Mouse (Mus musculus) CH12.LX (cell line): ENCODE measurements around the gene Cpsf6. TPM values are rescaled to one million over a fixed set of nuclear protein-coding genes. Genes with fewer than 3 reads are reported as not detected.

Source experiments
- DNase-seq: peaks from one replicate; pipeline ENCODE4 v3.0.0-alpha.2; 2013; ENCODE audit errors: extremely low read depth
- H3K27ac ChIP-seq: 2 replicates; pipeline ENCODE4 v1.5.1; 2012; ENCODE audit warnings: low read depth, mild to moderate bottlenecking, control low read depth, moderate library complexity; ENCODE audit not compliant: insufficient read depth
- H3K27me3 ChIP-seq: replicated peaks from 2 replicates; pipeline ENCODE3; 2012; ENCODE audit warnings: inconsistent platforms
- H3K36me3 ChIP-seq, 2 experiments: replicated peaks in 1 of 2; 2 replicates each; pipeline versions ENCODE3 to v1.6.1; 2012; ENCODE audit warnings: inconsistent platforms in 1 of 2, low read length in 1 of 2, mild to moderate bottlenecking in 1 of 2, mixed read lengths in 1 of 2, moderate library complexity in 1 of 2; ENCODE audit not compliant: control insufficient read depth in 1 of 2, insufficient read depth in 1 of 2
- H3K4me1 ChIP-seq, 2 experiments: 2 replicates each; pipeline ENCODE4 v1.6.1; 2012; ENCODE audit warnings: inconsistent platforms in 1 of 2, moderate library complexity in 1 of 2; ENCODE audit not compliant: insufficient read depth in 2 of 2, control insufficient read depth in 1 of 2
- H3K4me2 ChIP-seq: 2 replicates; pipeline ENCODE4 v1.6.1; 2012; ENCODE audit warnings: low read depth, mild to moderate bottlenecking, control low read depth; ENCODE audit not compliant: poor library complexity, insufficient read depth, severe bottlenecking
- H3K4me3 ChIP-seq, 3 experiments: fragments of 150-350 bp in 1 of 3; sonication (generic) in 1 of 3; replicated peaks in 1 of 3; 2 replicates each; pipeline versions ENCODE3 to v1.5.1; 2011 to 2012; ENCODE audit warnings: low read depth in 2 of 3, low read length in 2 of 3, mild to moderate bottlenecking in 2 of 3, moderate library complexity in 2 of 3, control low read depth in 1 of 3, improper control_type of control experiment in 1 of 3, inconsistent platforms in 1 of 3, mixed read lengths in 1 of 3; ENCODE audit not compliant: poor library complexity in 1 of 3
- H3K79me2 ChIP-seq: replicated peaks from 2 replicates; pipeline ENCODE4 v1.6.1; 2012; ENCODE audit warnings: mild to moderate bottlenecking, moderate library complexity; ENCODE audit not compliant: control insufficient read depth, poor library complexity, insufficient read depth, severe bottlenecking; ENCODE audit errors: extremely low read depth
- H3K9ac ChIP-seq: 2 replicates; pipeline ENCODE4 v1.6.1; 2012; ENCODE audit warnings: low read depth, mild to moderate bottlenecking, control low read depth, moderate library complexity; ENCODE audit not compliant: insufficient read depth
- H3K9me3 ChIP-seq: replicated peaks from 2 replicates; pipeline ENCODE3; 2012; ENCODE audit warnings: low read length, inconsistent platforms, mixed read lengths
- BHLHE40 ChIP-seq: IDR thresholded peaks from 2 replicates; pipeline ENCODE4 v1.6.1; 2011; ENCODE audit warnings: mild to moderate bottlenecking, low read depth, low read length, improper control_type of control experiment
- CHD2 ChIP-seq: IDR thresholded peaks from 2 replicates; pipeline ENCODE4 v1.6.1; 2011; ENCODE audit warnings: low read length, improper control_type of control experiment
- E2F4 ChIP-seq: IDR thresholded peaks from 2 replicates; pipeline ENCODE4 v1.6.1; 2011; ENCODE audit warnings: low read depth, low read length, improper control_type of control experiment; ENCODE audit not compliant: insufficient replicate concordance
- ELF1 ChIP-seq: IDR thresholded peaks from 2 replicates; pipeline ENCODE4 v1.6.1; 2014; ENCODE audit warnings: low read depth, mild to moderate bottlenecking, inconsistent platforms, low read length, improper control_type of control experiment
- EP300 ChIP-seq: IDR thresholded peaks from 2 replicates; pipeline ENCODE4 v1.6.1; 2011; ENCODE audit warnings: low read length, improper control_type of control experiment
- ETS1 ChIP-seq: conservative IDR thresholded peaks from 2 replicates; pipeline ENCODE4 v1.6.1; 2012; ENCODE audit warnings: low read depth, mild to moderate bottlenecking, inconsistent platforms, low read length, improper control_type of control experiment, moderate library complexity
- GABPA ChIP-seq: IDR thresholded peaks from 2 replicates; pipeline ENCODE4 v1.6.1; 2012; ENCODE audit warnings: low read depth, low read length, improper control_type of control experiment, inconsistent platforms; ENCODE audit not compliant: insufficient replicate concordance
- IRF4 ChIP-seq: IDR thresholded peaks from 2 replicates; pipeline ENCODE4 v1.6.1; 2014; ENCODE audit warnings: low read depth, mild to moderate bottlenecking, inconsistent platforms, low read length, improper control_type of control experiment
- JUN ChIP-seq: IDR thresholded peaks from 2 replicates; pipeline ENCODE4 v1.6.1; 2011; ENCODE audit warnings: low read depth, mild to moderate bottlenecking, low read length, improper control_type of control experiment, moderate library complexity; ENCODE audit not compliant: insufficient read depth
- KAT2A ChIP-seq: IDR thresholded peaks from 2 replicates; pipeline ENCODE4 v1.6.1; 2012; ENCODE audit warnings: low read length, improper control_type of control experiment, inconsistent platforms; ENCODE audit not compliant: insufficient replicate concordance
- MAFK ChIP-seq: IDR thresholded peaks from 2 replicates; pipeline ENCODE4 v1.6.1; 2011; ENCODE audit warnings: low read length, improper control_type of control experiment; ENCODE audit not compliant: insufficient replicate concordance
- MAX ChIP-seq: IDR thresholded peaks from 2 replicates; pipeline ENCODE4 v1.6.1; 2011; ENCODE audit warnings: low read length, improper control_type of control experiment
- MAZ ChIP-seq: IDR thresholded peaks from 2 replicates; pipeline ENCODE4 v1.6.1; 2012; ENCODE audit warnings: low read depth, mild to moderate bottlenecking, inconsistent platforms, low read length, improper control_type of control experiment, moderate library complexity
- MEF2A ChIP-seq: IDR thresholded peaks from 2 replicates; pipeline ENCODE4 v1.6.1; 2014; ENCODE audit warnings: low read depth, mild to moderate bottlenecking, inconsistent platforms, low read length, improper control_type of control experiment, borderline replicate concordance
- MXI1 ChIP-seq: IDR thresholded peaks from 2 replicates; pipeline ENCODE4 v1.6.1; 2011; ENCODE audit warnings: mild to moderate bottlenecking, low read depth, low read length, improper control_type of control experiment
- PAX5 ChIP-seq: IDR thresholded peaks from 2 replicates; pipeline ENCODE4 v1.6.1; 2012; ENCODE audit warnings: low read length, inconsistent platforms, mixed read lengths
- POLR2A ChIP-seq: IDR thresholded peaks from 2 replicates; pipeline ENCODE4 v1.6.1; 2011; ENCODE audit warnings: low read depth, mild to moderate bottlenecking, improper control_type of control experiment, low read length
- RAD21 ChIP-seq: IDR thresholded peaks from 2 replicates; pipeline ENCODE4 v1.6.1; 2011; ENCODE audit warnings: low read depth, mild to moderate bottlenecking, low read length, improper control_type of control experiment, moderate library complexity
- RCOR1 ChIP-seq: conservative IDR thresholded peaks from 2 replicates; pipeline ENCODE4 v1.6.1; 2012; ENCODE audit warnings: low read depth, mild to moderate bottlenecking, inconsistent platforms, low read length, improper control_type of control experiment
- SIN3A ChIP-seq: IDR thresholded peaks from 2 replicates; pipeline ENCODE4 v1.6.1; 2012; ENCODE audit warnings: low read length, improper control_type of control experiment, inconsistent platforms
- SMC3 ChIP-seq: IDR thresholded peaks from 2 replicates; pipeline ENCODE4 v1.6.1; 2011; ENCODE audit warnings: low read depth, low read length, improper control_type of control experiment
- TBP ChIP-seq: conservative IDR thresholded peaks from 2 replicates; pipeline ENCODE4 v1.6.1; 2011; ENCODE audit warnings: low read depth, low read length, improper control_type of control experiment
- USF1 ChIP-seq: IDR thresholded peaks from 2 replicates; pipeline ENCODE4 v1.6.1; 2014; ENCODE audit warnings: low read depth, mild to moderate bottlenecking, inconsistent platforms, low read length, improper control_type of control experiment
- USF2 ChIP-seq: conservative IDR thresholded peaks from 2 replicates; pipeline ENCODE4 v1.6.1; 2011; ENCODE audit warnings: low read depth, low read length, improper control_type of control experiment
- ZMIZ1 ChIP-seq: IDR thresholded peaks from 2 replicates; pipeline ENCODE4 v1.6.1; 2012; ENCODE audit warnings: low read depth, mild to moderate bottlenecking, inconsistent platforms, low read length, improper control_type of control experiment
- ZNF384 ChIP-seq: IDR thresholded peaks from 2 replicates; pipeline ENCODE4 v1.6.1; 2012; ENCODE audit warnings: low read depth, low read length, improper control_type of control experiment, inconsistent platforms
- dilution Hi-C: fragments of 300-500 bp; cut with MboI; formaldehyde crosslinking; loops from 2 replicates; pipeline ENCODE4 v1.14.3; 2020; ENCODE audit warnings: low sequenced_read_pairs; ENCODE audit not compliant: extremely low pct_unique_long_range_greater_than_20kb, extremely low pct_ligation_motif_present
- in situ Hi-C: fragments of 300-500 bp; cut with MboI; formaldehyde crosslinking; loops from 3 replicates; pipeline ENCODE4 v1.14.3; 2019; ENCODE audit warnings: low sequenced_read_pairs, low pct_ligation_motif_present, low pct_unique_long_range_greater_than_20kb, mixed read lengths
- polyA plus RNA-seq: library from polyadenylated mRNA; unstranded; fragments of >175 nt; gene quantifications from 2 replicates; pipeline ENCODE4 v1.2.1, GENCODE M21; 2012; ENCODE audit warnings: low read depth; ENCODE audit not compliant: insufficient read length
- total RNA-seq, 2 experiments: library from RNA; depleted of rRNA; stranded (reverse); fragments of 300-350 nt in 1 of 2; fragments of >200 nt in 1 of 2; gene quantifications; 2 replicates each; pipeline ENCODE4 v1.2.3; 2012 to 2014

Gene Cpsf6
- total and polyA plus RNA-seq, 3 experiments, result 87.6 to 114 (median 99.5) TPM

DNA sequence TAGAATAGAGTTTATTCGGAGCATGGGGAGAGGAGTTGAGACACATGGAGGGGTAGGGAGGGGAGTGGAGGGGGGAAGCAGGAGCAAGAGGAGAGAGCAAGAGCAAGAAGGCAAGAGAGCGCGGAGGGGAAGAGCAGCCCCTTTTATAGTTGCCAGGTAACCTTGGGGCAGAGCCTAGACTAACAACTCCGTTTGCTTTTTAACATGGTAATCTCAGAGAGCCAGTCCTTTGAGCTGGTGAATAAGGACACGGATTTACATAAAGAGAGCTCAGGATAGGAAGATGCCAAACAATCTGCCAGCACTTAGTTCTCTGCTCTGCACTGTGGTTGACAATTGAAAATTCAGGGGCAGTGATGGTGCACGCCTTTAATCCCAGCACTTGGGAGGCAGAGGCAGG, 31.3 kb upstream of the Cpsf6 start:
- no peaks in the 10 kb centered on the region for H3K9me3 ChIP-seq
- H3K9ac ChIP-seq, result no peak overlapping the region
- dilution Hi-C loops (no loop called here), in situ Hi-C loops (no loop called here)
- no peak overlapping the region for H3K4me3 ChIP-seq
- H3K27me3 ChIP-seq, result no peaks in the 10 kb centered on the region
- no peak overlapping the region for H3K4me2 ChIP-seq
- no peaks in the 10 kb centered on the region for H3K36me3 ChIP-seq
- no peak overlapping the region for H3K27ac ChIP-seq
- H3K4me1 ChIP-seq, result peaks cover 0 to 7% of the 10 kb centered on the region in 2 experiments; a peak in 2 of 4 replicates
- H3K79me2 ChIP-seq, result no peaks in the 10 kb centered on the region
- DNase-seq, result no peak
- TF ChIP-seq MAZ, result no peak
- TF ChIP-seq MAX, result no peak
- no peak for TF ChIP-seq MEF2A
- no peak for TF ChIP-seq RAD21
- TF ChIP-seq PAX5, result no peak
- no peak for TF ChIP-seq USF1
- TF ChIP-seq IRF4, result no peak
- no peak for TF ChIP-seq SIN3A
- TF ChIP-seq ZNF384, result no peak
- no peak for TF ChIP-seq KAT2A
- no peak for TF ChIP-seq USF2
- TF ChIP-seq E2F4, result no peak
- TF ChIP-seq EP300, result no peak
- TF ChIP-seq POLR2A, result no peak
- TF ChIP-seq ETS1, result no peak
- no peak for TF ChIP-seq CHD2
- no peak for TF ChIP-seq SMC3
- no peak for TF ChIP-seq MXI1
- no peak for TF ChIP-seq GABPA
- no peak for TF ChIP-seq BHLHE40
- TF ChIP-seq, all 38 proteins: peak for 0

GRCm38 (mm10) chr10:117410481-117411048, 30.8 kb upstream of the Cpsf6 start:
- Histone ChIP-seq H3K79me2 (no peaks in the 10 kb centered on the region), H3K4me1 (peaks cover 0 to 7% of the 10 kb centered on the region in 2 experiments; a peak in 2 of 4 replicates), H3K27ac (no peak overlapping the region), H3K4me2 (no peak overlapping the region), H3K9me3 (no peaks in the 10 kb centered on the region), H3K4me3 (no peak overlapping the region), H3K27me3 (no peaks in the 10 kb centered on the region), H3K36me3 (no peaks in the 10 kb centered on the region), H3K9ac (no peak overlapping the region)
- TF ChIP-seq TBP (no peak), EP300 (no peak), MAZ (no peak), ELF1 (no peak), ZMIZ1 (no peak), JUN (no peak), SIN3A (no peak), IRF4 (no peak), RCOR1 (no peak), MAFK (no peak)
- dilution Hi-C loops, result no loop called here
- in situ Hi-C loops, result no loop called here
- DNase-seq, result no peak
